Mouse (Mus musculus) heart, postnatal 10 days (tissue): Measurements from ENCODE around the gene Fbl. TPM values are rescaled to one million over a fixed set of nuclear protein-coding genes. Genes with fewer than 3 reads are reported as not detected.

ENCODE experiments used
- total RNA-seq, 2 experiments: library from RNA; stranded (reverse); gene quantifications; 2 replicates each; pipeline ENCODE4 v1.2.3; 2021

Gene Fbl
- total RNA-seq, 2 experiments from 2014 or later, result 46.8 to 50.0 TPM

Other genes starting within 250 kb of the Fbl start
- gene Zfp974, start 240.2 kb upstream of the Fbl start, total RNA-seq, result 1 to 10 TPM; 6.2 to 8.5 TPM
- gene Zfp780b, start 190.5 kb upstream of the Fbl start, total RNA-seq, result 10 to 100 TPM in 1 of 2 experiments, 1 to 10 TPM in 1; 7.5 to 10.8 TPM
- 1 to 10 TPM in 1 of 2 experiments, under 1 TPM in 1; 0.96 to 1.6 TPM for gene Zfp850, start 155.6 kb upstream of the Fbl start, total RNA-seq
- 100 to 1,000 TPM; 120 to 121 TPM for gene Psmc4, start 119.6 kb upstream of the Fbl start, total RNA-seq
- gene Fcgbp, start 98.5 kb upstream of the Fbl start, total RNA-seq, result under 1 TPM in 1 of 2 experiments, not detected in 1; 0.07 TPM
- not detected for gene 9530053A07Rik, start 40.2 kb upstream of the Fbl start, total RNA-seq
- gene Dyrk1b, start 9.8 kb downstream of the Fbl start, total RNA-seq, result 10 to 100 TPM; 32.2 to 35.6 TPM
- 10 to 100 TPM; 17.1 to 17.2 TPM for gene Eid2, start 98.2 kb downstream of the Fbl start, total RNA-seq
- 10 to 100 TPM; 10.9 to 11.1 TPM for gene Eid2b, start 108.0 kb downstream of the Fbl start, total RNA-seq
- not detected for gene Selenov, start 121.5 kb downstream of the Fbl start, total RNA-seq
- gene Dll3, start 132.5 kb downstream of the Fbl start, total RNA-seq, result not detected
- 10 to 100 TPM; 54.8 to 58.8 TPM for gene Timm50, start 142.4 kb downstream of the Fbl start, total RNA-seq
- 10 to 100 TPM; 60.7 to 61.1 TPM for gene Supt5, start 169.0 kb downstream of the Fbl start, total RNA-seq
- 100 to 1,000 TPM; 768 to 852 TPM for gene Rps16, start 180.9 kb downstream of the Fbl start, total RNA-seq
- gene Plekhg2, start 202.9 kb downstream of the Fbl start, total RNA-seq, result 10 to 100 TPM; 36.0 to 42.3 TPM
- gene Zfp36, start 210.5 kb downstream of the Fbl start, total RNA-seq, result 10 to 100 TPM; 12.7 to 15.8 TPM
- gene Med29, start 223.0 kb downstream of the Fbl start, total RNA-seq, result 10 to 100 TPM; 20.7 to 22.6 TPM
- gene Paf1, start 223.2 kb downstream of the Fbl start, total RNA-seq, result 10 to 100 TPM; 41.7 to 51.2 TPM